Mouse (Mus musculus) spleen, adult 2 months (tissue): ENCODE data around the gene Grk5.

ENCODE experiments used
- CTCF ChIP-seq: fragments of 200-500 bp; IDR thresholded peaks from 2 replicates; pipeline ENCODE4 v1.5.1; 2011; ENCODE audit warnings: mild to moderate bottlenecking, inconsistent platforms; ENCODE audit not compliant: insufficient read depth, insufficient read length, insufficient replicate concordance; ENCODE audit errors: extremely low read depth
- POLR2A ChIP-seq: fragments of 200-500 bp; IDR thresholded peaks from 2 replicates; pipeline ENCODE4 v1.6.1; 2011; ENCODE audit warnings: low read depth, low read length, inconsistent platforms

DNA sequence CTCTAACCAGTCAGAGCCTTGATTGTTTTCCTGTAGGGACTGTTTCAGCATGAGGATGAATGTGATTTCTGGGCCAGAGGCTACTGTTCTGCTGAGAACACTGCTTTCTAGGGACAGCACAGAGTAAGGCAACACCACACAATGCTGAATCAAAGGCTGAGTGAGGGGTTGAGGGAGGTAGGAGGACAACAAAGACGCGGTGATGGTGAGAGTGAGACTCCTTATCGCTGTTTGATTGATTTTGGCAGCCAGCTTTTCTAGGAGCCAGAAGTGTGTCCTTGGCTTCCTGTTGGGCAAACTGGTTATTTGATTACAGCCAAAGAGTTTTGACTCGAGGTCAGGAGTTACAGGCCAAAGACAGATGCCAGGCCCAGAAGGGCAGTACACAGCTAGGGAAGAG, 25.7 kb downstream of the Grk5 start:
- TF ChIP-seq CTCF (no peak), POLR2A (no peak)
